Mouse (Mus musculus): ENCODE measurements around the gene Tbl1x. TPM values are rescaled to one million over a fixed set of nuclear protein-coding genes. Genes with fewer than 3 reads are reported as not detected.

The Tbl1x gene
- total and polyA plus RNA-seq, 3 experiments = 22.0 to 65.2 (median 27.0) TPM

DNA sequence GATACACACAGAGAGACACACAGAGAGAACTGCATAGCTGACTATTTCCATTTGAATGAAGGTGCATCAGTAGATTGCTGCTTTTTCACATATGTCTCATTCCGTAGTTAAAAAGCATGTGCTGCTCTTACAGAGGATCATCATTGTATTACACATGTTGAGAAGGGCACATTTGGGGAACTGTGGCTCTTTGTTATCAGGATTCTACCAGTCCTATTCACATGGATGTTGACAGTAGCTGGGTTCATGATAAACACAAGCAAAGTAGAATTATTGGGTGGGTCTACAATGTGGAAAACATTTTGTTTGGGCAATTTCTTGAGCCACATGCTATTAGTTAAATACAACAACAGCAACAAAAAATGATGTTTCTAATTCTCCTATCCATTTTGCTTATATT is 55.9 kb downstream of the Tbl1x start:
- H3K4me2 ChIP-seq (ENCODE audit: insufficient read depth, low read depth, poor library complexity, severe bottlenecking) = no peak overlapping the region
- DNase-seq (ENCODE audit: extremely low read depth) = no peak

DNA sequence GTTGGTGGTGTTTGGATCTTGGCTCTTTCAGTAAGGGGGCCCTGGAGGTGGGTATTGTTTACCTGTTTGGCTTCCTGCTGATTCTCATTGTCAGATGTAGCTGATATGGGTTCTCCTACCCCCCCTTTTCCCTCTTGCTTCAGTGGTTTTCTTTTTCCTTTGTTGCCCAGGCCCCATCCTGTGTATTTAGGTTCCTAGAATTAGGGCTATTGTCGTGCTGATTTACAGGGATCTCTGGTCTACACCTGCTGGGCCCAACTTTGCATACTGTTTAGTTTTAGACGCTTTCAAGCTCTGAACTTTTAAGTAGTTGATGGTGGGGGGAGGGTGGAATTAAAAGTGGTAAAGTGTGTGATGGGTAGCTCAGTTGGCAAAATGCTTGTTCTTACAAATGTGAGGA is 57.2 kb downstream of the Tbl1x start:
- H3K4me1 ChIP-seq (ENCODE audit: control insufficient read depth in 1 of 2, insufficient read depth in 2 of 2) = peaks cover 0 to 7% of the 10 kb centered on the region in 2 experiments; a peak in 1 of 4 replicates
- TF ChIP-seq MAZ (IDR thresholded peaks at IDR 0.05; ENCODE audit: low read depth, low read length) = no peak
- no peak for TF ChIP-seq ZNF384 (IDR thresholded peaks at IDR 0.05; ENCODE audit: low read depth, low read length)
- TF ChIP-seq HCFC1 (IDR thresholded peaks at IDR 0.05; ENCODE audit: low read depth, low read length) = no peak
- no peak for TF ChIP-seq RAD21 (IDR thresholded peaks at IDR 0.05; ENCODE audit: low read depth, low read length)
- no peak for TF ChIP-seq TBP (conservative IDR thresholded peaks at IDR 0.05; ENCODE audit: low read depth, low read length)
- TF ChIP-seq KAT2A (IDR thresholded peaks at IDR 0.05; ENCODE audit: insufficient replicate concordance, low read length) = no peak
- no peak for TF ChIP-seq TCF12 (IDR thresholded peaks at IDR 0.05; ENCODE audit: low read depth, low read length)
- dilution Hi-C loops (cut with MboI; ENCODE audit: extremely low pct_ligation_motif_present, extremely low pct_unique_long_range_greater_than_20kb, low sequenced_read_pairs) = no loop called here

More for the DNA sequence above, 55.9 kb downstream of the Tbl1x start:
- no peak overlapping the region for H3K4me3 ChIP-seq (replicated peaks in 1 of 3; ENCODE audit: low read depth in 2 of 3, low read length in 2 of 3, poor library complexity in 1 of 3)
- no peaks in the 10 kb centered on the region for H3K27me3 ChIP-seq (replicated peaks)
- no peaks in the 10 kb centered on the region for H3K9me3 ChIP-seq (replicated peaks; ENCODE audit: low read length)
- H3K27ac ChIP-seq (ENCODE audit: insufficient read depth, low read depth) = no peak overlapping the region
- in situ Hi-C loops (cut with MboI; ENCODE audit: low pct_ligation_motif_present, low pct_unique_long_range_greater_than_20kb, low sequenced_read_pairs) (no loop called here), dilution Hi-C loops (cut with MboI; ENCODE audit: extremely low pct_ligation_motif_present, extremely low pct_unique_long_range_greater_than_20kb, low sequenced_read_pairs) (no loop called here)
- H3K4me1 ChIP-seq (ENCODE audit: control insufficient read depth in 1 of 2, insufficient read depth in 2 of 2) = peaks cover 0 to 10% of the 10 kb centered on the region in 2 experiments; a peak in 1 of 4 replicates
- H3K79me2 ChIP-seq (replicated peaks; ENCODE audit: control insufficient read depth, extremely low read depth, insufficient read depth, poor library complexity, severe bottlenecking) = peaks cover 12% of the 10 kb centered on the region
- H3K36me3 ChIP-seq (replicated peaks in 1 of 2; ENCODE audit: control insufficient read depth in 1 of 2, insufficient read depth in 1 of 2, low read length in 1 of 2) = no peaks in the 10 kb centered on the region
- H3K9ac ChIP-seq (ENCODE audit: insufficient read depth, low read depth) = no peak overlapping the region
- TF ChIP-seq TCF12 (IDR thresholded peaks at IDR 0.05; ENCODE audit: low read depth, low read length) (no peak), USF1 (IDR thresholded peaks at IDR 0.05; ENCODE audit: low read depth, low read length) (no peak), MAZ (IDR thresholded peaks at IDR 0.05; ENCODE audit: low read depth, low read length) (no peak), MXI1 (IDR thresholded peaks at IDR 0.05; ENCODE audit: low read depth, low read length) (no peak), MAFK (IDR thresholded peaks at IDR 0.05; ENCODE audit: insufficient replicate concordance, low read length) (no peak), CTCF (conservative IDR thresholded peaks at IDR 0.05 in 1 of 2, IDR thresholded peaks at IDR 0.05 in 1 of 2; ENCODE audit: low read depth in 2 of 2, low read length in 2 of 2) (no peak), ZNF384 (IDR thresholded peaks at IDR 0.05; ENCODE audit: low read depth, low read length) (no peak)

DNA sequence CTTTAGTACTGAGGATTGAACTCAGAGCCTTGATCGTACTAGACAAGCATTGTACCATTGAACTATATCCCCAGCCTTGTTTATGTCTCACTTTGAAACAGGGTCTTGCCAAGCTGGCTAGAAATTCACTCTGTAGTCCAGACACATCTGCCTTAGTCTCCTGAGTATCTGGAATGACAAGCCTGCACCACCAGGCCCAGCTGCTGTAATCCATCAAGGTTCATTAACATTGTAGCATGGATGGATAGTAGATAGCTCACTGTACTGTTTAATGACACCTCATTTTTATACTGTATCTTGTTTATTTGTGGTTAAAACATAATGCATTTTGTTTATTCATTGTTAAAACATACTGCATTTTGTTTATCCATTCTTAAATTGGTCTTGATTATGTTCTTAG is 62.9 kb downstream of the Tbl1x start:
- in situ Hi-C loops (cut with MboI; ENCODE audit: low pct_ligation_motif_present, low pct_unique_long_range_greater_than_20kb, low sequenced_read_pairs) = no loop called here
- Histone ChIP-seq H3K9me3 (replicated peaks; ENCODE audit: low read length) (no peaks in the 10 kb centered on the region), H3K4me3 (replicated peaks in 1 of 3; ENCODE audit: low read depth in 2 of 3, low read length in 2 of 3, poor library complexity in 1 of 3) (no peak overlapping the region), H3K27me3 (replicated peaks) (no peaks in the 10 kb centered on the region), H3K36me3 (replicated peaks in 1 of 2; ENCODE audit: control insufficient read depth in 1 of 2, insufficient read depth in 1 of 2, low read length in 1 of 2) (no peaks in the 10 kb centered on the region), H3K4me1 (ENCODE audit: control insufficient read depth in 1 of 2, insufficient read depth in 2 of 2) (peaks cover 0 to under 1% of the 10 kb centered on the region in 2 experiments; a peak in 1 of 4 replicates), H3K79me2 (replicated peaks; ENCODE audit: control insufficient read depth, extremely low read depth, insufficient read depth, poor library complexity, severe bottlenecking) (peaks cover 5% of the 10 kb centered on the region; the same call in 1 of the 2 replicates), H3K9ac (ENCODE audit: insufficient read depth, low read depth) (no peak overlapping the region), H3K4me2 (ENCODE audit: insufficient read depth, low read depth, poor library complexity, severe bottlenecking) (no peak overlapping the region), H3K27ac (ENCODE audit: insufficient read depth, low read depth) (no peak overlapping the region)
- TF ChIP-seq ZMIZ1 (IDR thresholded peaks at IDR 0.05; ENCODE audit: low read depth, low read length) (no peak), EP300 (IDR thresholded peaks at IDR 0.05; ENCODE audit: low read length) (no peak)
- DNase-seq (ENCODE audit: extremely low read depth) = no peak
- dilution Hi-C loops (cut with MboI; ENCODE audit: extremely low pct_ligation_motif_present, extremely low pct_unique_long_range_greater_than_20kb, low sequenced_read_pairs) = no loop called here

More for the DNA sequence above, 57.2 kb downstream of the Tbl1x start:
- DNase-seq (ENCODE audit: extremely low read depth) = no peak
- Histone ChIP-seq H3K27me3 (replicated peaks) (no peaks in the 10 kb centered on the region), H3K79me2 (replicated peaks; ENCODE audit: control insufficient read depth, extremely low read depth, insufficient read depth, poor library complexity, severe bottlenecking) (peaks cover 12% of the 10 kb centered on the region), H3K4me3 (replicated peaks in 1 of 3; ENCODE audit: low read depth in 2 of 3, low read length in 2 of 3, poor library complexity in 1 of 3) (no peak overlapping the region), H3K9me3 (replicated peaks; ENCODE audit: low read length) (no peaks in the 10 kb centered on the region), H3K36me3 (replicated peaks in 1 of 2; ENCODE audit: control insufficient read depth in 1 of 2, insufficient read depth in 1 of 2, low read length in 1 of 2) (no peaks in the 10 kb centered on the region), H3K27ac (ENCODE audit: insufficient read depth, low read depth) (no peak overlapping the region), H3K4me2 (ENCODE audit: insufficient read depth, low read depth, poor library complexity, severe bottlenecking) (no peak overlapping the region), H3K9ac (ENCODE audit: insufficient read depth, low read depth) (no peak overlapping the region)
- in situ Hi-C loops (cut with MboI; ENCODE audit: low pct_ligation_motif_present, low pct_unique_long_range_greater_than_20kb, low sequenced_read_pairs) = no loop called here
